Mouse (Mus musculus) midbrain, embryonic 14.5 days (tissue): ENCODE results near the gene Zfp688. TPM values are rescaled to one million over a fixed set of nuclear protein-coding genes. Genes with fewer than 3 reads are reported as not detected.
A peak's percentile ranks its signal among the peaks of the same experiment; 100 is the strongest.
"Not testable (repeated sequence)": the region's sequence is repeated elsewhere in the genome, so short reads cannot be mapped to it uniquely, and the experiment has no call there.

ENCODE experiments used
- ATAC-seq: fragments of 200-750 bp; cut with Nextera tagmentation; 2 replicates; pipeline ENCODE4 v1.8.0; 2017; ENCODE audit warnings: moderate number of reproducible peaks, moderate library complexity; ENCODE audit not compliant: low FRiP score, low TSS enrichment
- DNase-seq: peaks from one replicate; pipeline ENCODE4 v3.0.0-alpha.2; 2015
- H3K27ac ChIP-seq: fragments of 300-500 bp; sonication (generic); replicated peaks from 2 replicates; pipeline ENCODE4 v1.5.1; 2014; ENCODE audit warnings: mild to moderate bottlenecking, low read depth, low read length, moderate library complexity
- H3K27me3 ChIP-seq: fragments of 300-500 bp; sonication (generic); 2 replicates; pipeline ENCODE4 v1.6.1; 2014; ENCODE audit warnings: low read length, control low read depth, mixed read lengths; ENCODE audit not compliant: control insufficient read depth, insufficient read depth
- H3K36me3 ChIP-seq: fragments of 300-500 bp; sonication (generic); 2 replicates; pipeline ENCODE4 v1.6.1; 2014; ENCODE audit warnings: low read length, control low read depth; ENCODE audit not compliant: control insufficient read depth, insufficient read depth
- H3K4me1 ChIP-seq: fragments of 300-500 bp; sonication (generic); 2 replicates; pipeline ENCODE4 v1.6.1; 2014; ENCODE audit warnings: mild to moderate bottlenecking, antibody characterized with exemption, low read length, control low read depth; ENCODE audit not compliant: control insufficient read depth, insufficient read depth
- H3K4me2 ChIP-seq: fragments of 300-500 bp; sonication (generic); 2 replicates; pipeline ENCODE4 v1.6.1; 2014; ENCODE audit warnings: mild to moderate bottlenecking, low read length, moderate library complexity
- H3K4me3 ChIP-seq: fragments of 300-500 bp; sonication (generic); replicated peaks from 2 replicates; pipeline ENCODE4 v1.5.1; 2014; ENCODE audit warnings: low read depth, low read length
- H3K9ac ChIP-seq: fragments of 300-500 bp; sonication (generic); replicated peaks from 2 replicates; pipeline ENCODE4 v1.6.1; 2014; ENCODE audit warnings: mild to moderate bottlenecking, low read length, moderate library complexity
- H3K9me3 ChIP-seq: fragments of 300-500 bp; sonication (generic); 2 replicates; pipeline ENCODE4 v1.6.1; 2016; ENCODE audit warnings: low read length, control low read depth, mixed read lengths; ENCODE audit not compliant: control insufficient read depth
- WGBS: fragments of 180-500 bp; shearing (Covaris S2); extraction: QIAGEN DNeasy Blood & Tissue Kit; methylation state at CpG from one replicate; pipeline ENCODE4 v1.1.7; 2014; 5-methylcytosine and 5-hydroxymethylcytosine counted together
- polyA plus RNA-seq: library from polyadenylated mRNA; unstranded; fragments of >200 nt; fragmentation: Nextera tagmentation; extraction: Ambion mirVana; gene quantifications from 2 replicates; pipeline ENCODE4 v1.2.1, GENCODE M21; 2014

Gene Zfp688
- polyA plus RNA-seq, 1 experiment from 2014 or later, result 31.9 TPM

GRCm38 (mm10) chr7:127426354-127426753, 4.5 kb upstream of the Zfp688 start:
- Histone ChIP-seq H3K9ac (no peak overlapping the region), H3K9me3 (no peaks in the 10 kb centered on the region), H3K4me2 (no peak overlapping the region), H3K27ac (no peak overlapping the region), H3K4me1 (peaks cover under 1% of the 10 kb centered on the region), H3K36me3 (no peaks in the 10 kb centered on the region), H3K27me3 (0 out of 2 replicates have a peak, but pooled peaks cover 3% of the 10 kb centered on the region), H3K4me3 (no peak overlapping the region)
- ATAC-seq (no peak), DNase-seq (no peak)
- 75% methylated on average over 3 of the region's 3 CpGs for WGBS

DNA sequence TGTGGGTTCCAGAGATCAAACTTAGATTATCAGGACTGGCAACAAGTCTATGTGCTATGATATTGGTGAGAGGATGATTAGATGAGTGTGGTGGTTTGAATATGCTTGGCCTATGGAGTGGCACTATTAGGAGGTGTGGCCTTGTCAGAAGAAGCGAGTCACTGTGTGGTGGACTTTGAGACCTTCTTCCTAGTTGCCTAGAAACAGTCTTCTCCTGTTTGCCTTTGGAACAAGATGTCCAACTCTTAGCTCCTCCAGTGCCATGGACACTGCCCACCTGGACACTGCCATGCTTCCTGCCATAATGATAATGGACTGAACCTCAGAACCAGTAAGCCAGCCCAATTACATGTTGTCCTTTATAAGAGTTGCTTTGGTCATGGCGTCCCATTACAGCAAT, 4.0 kb upstream of the Zfp688 start:
- Histone ChIP-seq H3K9me3 (no peaks in the 10 kb centered on the region), H3K36me3 (no peaks in the 10 kb centered on the region), H3K4me1 (peaks cover 5% of the 10 kb centered on the region), H3K27me3 (0 out of 2 replicates have a peak, but pooled peaks cover 3% of the 10 kb centered on the region), H3K27ac (no peak overlapping the region), H3K4me2 (no peak overlapping the region), H3K9ac (no peak overlapping the region), H3K4me3 (no peak overlapping the region)
- ATAC-seq (no peak), DNase-seq (no peak)
- WGBS, result 92% methylated on average over 2 of the region's 2 CpGs

GRCm38 (mm10) chr7:127425291-127425690, 3.4 kb upstream of the Zfp688 start:
- Histone ChIP-seq H3K27ac (no peak overlapping the region), H3K4me2 (no peak overlapping the region), H3K4me3 (no peak overlapping the region), H3K27me3 (0 out of 2 replicates have a peak, but pooled peaks cover 3% of the 10 kb centered on the region), H3K9me3 (no peaks in the 10 kb centered on the region), H3K4me1 (peaks cover 6% of the 10 kb centered on the region), H3K9ac (no peak overlapping the region), H3K36me3 (no peaks in the 10 kb centered on the region)
- ATAC-seq (no peak), DNase-seq (no peak)
- 87% methylated on average over 3 of the region's 3 CpGs for WGBS

GRCm38 (mm10) chr7:127422247-127422646, 379 bp upstream of the Zfp688 start:
- H3K36me3 ChIP-seq, result peaks cover 18% of the 10 kb centered on the region
- peak; percentile 77 for ATAC-seq
- H3K4me3 ChIP-seq, result peak overlapping the region; percentile 83
- peaks cover 6% of the 10 kb centered on the region for H3K4me1 ChIP-seq
- 0 out of 2 replicates have a peak, but pooled peaks cover 3% of the 10 kb centered on the region for H3K27me3 ChIP-seq
- 1% methylated on average over 15 of the region's 15 CpGs for WGBS
- peak overlapping the region; percentile 81 for H3K27ac ChIP-seq
- peak overlapping the region; percentile 88; the same call in 1 of the 2 replicates for H3K9ac ChIP-seq
- peak overlapping the region; percentile 90 for H3K4me2 ChIP-seq
- H3K9me3 ChIP-seq, result no peaks in the 10 kb centered on the region
- peak; percentile 77 for DNase-seq

DNA sequence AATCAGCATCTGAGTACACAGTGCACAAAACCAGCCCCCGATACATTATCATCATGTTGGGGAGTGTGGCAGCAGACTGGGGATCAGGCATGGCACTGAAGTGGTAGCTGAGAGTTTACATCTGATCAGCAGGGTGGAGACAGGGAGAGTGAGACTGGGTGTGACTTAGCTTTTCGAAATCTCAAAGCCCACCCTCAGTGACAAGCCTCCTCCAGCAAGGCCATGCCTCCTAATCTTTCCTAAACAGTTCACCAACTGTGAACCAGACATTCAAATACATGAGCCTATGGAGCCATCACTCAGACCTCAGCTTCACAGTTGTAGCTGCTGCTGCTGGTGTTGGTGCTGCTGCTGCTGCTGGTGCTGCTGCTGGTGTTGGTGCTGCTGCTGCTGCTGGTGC, 10.4 kb downstream of the Zfp688 start:
- Histone ChIP-seq H3K9me3 (no peaks in the 10 kb centered on the region), H3K9ac (no peak overlapping the region), H3K27ac (no peak overlapping the region), H3K27me3 (no peaks in the 10 kb centered on the region), H3K36me3 (no peaks in the 10 kb centered on the region), H3K4me1 (no peaks in the 10 kb centered on the region), H3K4me2 (no peak overlapping the region), H3K4me3 (no peak overlapping the region)
- ATAC-seq (no peak), DNase-seq (no peak)
- WGBS, result 81% methylated on average over 2 of the region's 2 CpGs

- H3K4me2 ChIP-seq, result peak within 1 kb of the TSS; percentile 83
- H3K4me3 ChIP-seq, result peak within 1 kb of the TSS; percentile 48
- DNase-seq, result peak; percentile 92
- peak; percentile 78 for ATAC-seq
- H3K9ac ChIP-seq, result peak within 1 kb of the TSS; percentile 70
- peak within 1 kb of the TSS; percentile 74 for H3K27ac ChIP-seq
- H3K36me3 ChIP-seq, H3K4me1 ChIP-seq, H3K27me3 ChIP-seq, H3K9me3 ChIP-seq: not testable (repeated sequence)
- WGBS, result 6% methylated on average over 40 of the region's 40 CpGs
Measured at GRCm38 (mm10) chr7:127406002-127406987, 15.6 kb downstream of the Zfp688 start, which contains the start of gene Zfp764. Gene Zfp764, minus strand, starts transcription at chr7:127406822.

GRCm38 (mm10) chr7:127404101-127404500, 17.8 kb downstream of the Zfp688 start:
- not testable (repeated sequence) for H3K4me3 ChIP-seq, DNase-seq
- 97% methylated on average over 6 of the region's 6 CpGs for WGBS

DNA sequence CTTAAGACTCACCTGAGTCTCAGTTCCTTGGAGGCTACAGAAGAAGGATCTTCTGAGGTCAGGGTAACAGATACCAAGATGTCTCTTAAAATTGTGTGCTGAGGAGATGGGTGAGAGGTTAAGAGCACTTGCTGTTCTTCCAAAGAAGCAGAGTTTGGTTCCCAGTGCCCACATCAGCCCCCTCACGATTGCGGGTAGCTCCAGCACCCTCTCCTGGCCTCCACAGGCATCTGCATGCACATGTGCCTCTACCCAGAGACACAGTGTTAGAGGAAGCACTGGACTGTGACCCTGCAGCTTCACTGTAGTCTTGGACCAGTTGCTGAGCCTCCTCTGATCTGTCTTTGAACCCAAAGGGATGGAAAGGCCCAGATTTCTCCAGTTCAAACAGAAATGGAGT, 18.9 kb downstream of the Zfp688 start:
- no peaks in the 10 kb centered on the region for H3K4me1 ChIP-seq
- H3K4me2 ChIP-seq, result no peak overlapping the region
- H3K9me3 ChIP-seq, result no peaks in the 10 kb centered on the region
- ATAC-seq, result no peak
- no peak overlapping the region for H3K4me3 ChIP-seq
- 55% methylated on average over 2 of the region's 2 CpGs for WGBS
- H3K36me3 ChIP-seq, result no peaks in the 10 kb centered on the region
- DNase-seq, result no peak
- H3K27me3 ChIP-seq, result no peaks in the 10 kb centered on the region
- no peak overlapping the region for H3K9ac ChIP-seq
- H3K27ac ChIP-seq, result no peak overlapping the region

More at GRCm38 (mm10) chr7:127404101-127404500, 17.8 kb downstream of the Zfp688 start:
- H3K4me1 ChIP-seq, H3K4me2 ChIP-seq, H3K27me3 ChIP-seq, H3K9me3 ChIP-seq, ATAC-seq, H3K27ac ChIP-seq, H3K36me3 ChIP-seq, H3K9ac ChIP-seq: not testable (repeated sequence)
